Mouse (Mus musculus): ENCODE measurements around the gene Vmn2r111. TPM values are rescaled to one million over a fixed set of nuclear protein-coding genes. Genes with fewer than 3 reads are reported as not detected.
"Not testable (repeated sequence)": the region's sequence is repeated elsewhere in the genome, so short reads cannot be mapped to it uniquely, and the experiment has no call there.

Vmn2r111 gene
- not detected in 2 replicates for polyA plus RNA-seq (2016; fragmentation: Nextera tagmentation; extraction: Ambion mirVana)

DNA sequence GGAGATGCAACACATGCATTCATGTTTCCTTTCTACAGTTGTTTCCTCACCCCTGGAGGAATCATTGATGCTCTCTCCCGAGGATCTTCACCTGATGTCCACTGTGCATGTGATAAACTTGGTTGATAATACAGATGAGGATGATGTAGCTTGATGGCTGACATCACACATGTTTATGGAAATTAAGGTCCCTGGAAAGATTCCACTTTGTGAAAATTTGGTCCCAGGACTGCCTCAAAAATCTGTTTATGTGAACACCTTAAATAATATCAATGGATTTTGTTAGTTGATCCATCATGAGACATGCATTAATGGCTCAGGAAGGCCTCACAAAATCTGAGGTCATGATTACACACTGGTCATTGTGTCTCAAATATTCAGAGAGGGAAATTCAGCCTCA lies at the start of gene Vmn2r111:
TSS of gene Vmn2r111 (minus strand) at position 101 of the 400 bp plus-strand sequence.
- WGBS: 58% methylated on average over 1 of the region's 1 CpGs
- not testable (repeated sequence) for H3K9me3 ChIP-seq; H3K4me3 ChIP-seq; DNase-seq (ENCODE audit: low spot score); H3K27ac ChIP-seq; H3K36me3 ChIP-seq; H3K4me1 ChIP-seq; H3K27me3 ChIP-seq (ENCODE audit: insufficient read depth, poor library complexity, severe bottlenecking)

DNA sequence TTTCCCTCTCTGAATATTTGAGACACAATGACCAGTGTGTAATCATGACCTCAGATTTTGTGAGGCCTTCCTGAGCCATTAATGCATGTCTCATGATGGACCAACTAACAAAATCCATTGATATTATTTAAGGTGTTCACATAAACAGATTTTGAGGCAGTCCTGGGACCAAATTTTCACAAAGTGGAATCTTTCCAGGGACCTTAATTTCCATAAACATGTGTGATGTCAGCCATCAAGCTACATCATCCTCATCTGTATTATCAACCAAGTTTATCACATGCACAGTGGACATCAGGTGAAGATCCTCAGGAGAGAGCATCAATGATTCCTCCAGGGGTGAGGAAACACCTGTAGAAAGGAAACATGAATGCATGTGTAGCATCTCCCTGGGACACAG lies 27.4 kb upstream of the Vmn2r111 start, which contains the start of gene Vmn2r112:
TSS of gene Vmn2r112 (plus strand) at position 301 of the 400 bp plus-strand sequence.
- not testable (repeated sequence) for H3K36me3 ChIP-seq; H3K9me3 ChIP-seq; DNase-seq (ENCODE audit: low spot score); H3K27me3 ChIP-seq (ENCODE audit: insufficient read depth, poor library complexity, severe bottlenecking); H3K4me1 ChIP-seq; H3K27ac ChIP-seq; H3K4me3 ChIP-seq

DNA sequence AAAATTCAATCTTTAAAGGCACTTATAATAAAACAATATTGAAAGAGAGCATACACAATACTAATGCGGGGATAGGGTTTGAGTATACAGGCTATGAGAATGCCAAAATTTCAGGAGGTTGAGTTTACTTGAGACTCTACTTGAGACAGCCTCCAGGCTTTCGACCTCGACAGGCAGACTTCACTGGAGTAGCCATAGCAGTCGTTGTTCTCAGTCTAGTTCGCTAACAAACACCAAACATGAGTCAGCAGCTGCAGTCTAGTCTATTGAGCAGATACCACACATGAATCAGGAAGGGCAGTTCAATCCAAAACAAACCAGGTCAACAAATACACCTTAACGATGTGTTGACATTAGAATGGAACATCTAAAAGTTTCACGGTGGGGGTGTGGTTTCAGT lies 52.8 kb downstream of the Vmn2r111 start:
- H3K27me3 ChIP-seq (ENCODE audit: insufficient read depth, poor library complexity, severe bottlenecking); H3K4me3 ChIP-seq; H3K9me3 ChIP-seq; H3K4me1 ChIP-seq; H3K36me3 ChIP-seq; H3K27ac ChIP-seq; DNase-seq (ENCODE audit: low spot score): not testable (repeated sequence)
- 79% methylated on average over 7 of the region's 7 CpGs for WGBS

DNA sequence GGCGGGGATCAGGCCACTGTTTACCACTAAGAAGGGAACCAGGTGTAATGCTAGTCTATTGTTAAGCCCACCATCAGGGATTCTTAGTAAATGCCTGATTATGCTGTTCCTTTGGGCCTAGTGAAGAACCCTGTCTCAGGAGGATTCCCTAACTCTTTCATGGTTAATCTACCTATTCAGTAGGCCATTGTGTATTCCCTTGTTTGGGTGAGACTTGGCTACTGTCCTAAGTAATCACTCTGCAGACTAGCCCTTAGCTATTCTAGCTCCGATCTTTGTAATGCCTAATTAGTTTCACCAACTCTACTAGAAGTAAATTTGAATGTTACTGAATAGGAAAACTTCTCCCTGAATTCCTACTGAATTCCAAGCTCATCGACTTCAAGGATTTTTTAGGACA lies 53.2 kb downstream of the Vmn2r111 start:
- not testable (repeated sequence) for DNase-seq (ENCODE audit: low spot score); H3K36me3 ChIP-seq; H3K4me3 ChIP-seq; H3K9me3 ChIP-seq; H3K27me3 ChIP-seq (ENCODE audit: insufficient read depth, poor library complexity, severe bottlenecking); H3K4me1 ChIP-seq; H3K27ac ChIP-seq
- WGBS: 69% methylated on average over 3 of the region's 3 CpGs

DNA sequence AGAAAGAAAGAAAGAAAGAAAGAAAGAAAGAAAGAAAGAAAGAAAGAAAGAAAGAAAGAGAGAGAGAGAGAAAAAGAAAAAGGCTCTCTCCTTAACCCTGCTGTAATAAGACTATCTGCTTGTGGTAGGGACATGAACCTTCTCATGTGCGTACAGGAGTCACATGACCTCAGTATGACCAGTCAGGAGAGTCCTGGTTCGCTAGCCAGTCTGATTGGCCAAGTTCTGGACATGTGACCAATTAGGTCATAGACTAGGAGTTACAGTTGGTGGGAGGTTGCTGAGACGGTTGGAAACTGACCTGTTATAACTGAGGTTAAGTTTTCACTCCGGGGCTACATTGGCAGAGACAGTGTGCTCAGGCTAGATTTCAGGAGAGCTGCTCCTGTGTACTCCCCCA lies 76.2 kb downstream of the Vmn2r111 start:
- Histone ChIP-seq H3K27ac (no peak overlapping the region), H3K4me1 (no peaks in the 10 kb centered on the region), H3K27me3 (ENCODE audit: insufficient read depth, poor library complexity, severe bottlenecking) (no peaks in the 10 kb centered on the region), H3K9me3 (peaks cover 3% of the 10 kb centered on the region; the same call in 1 of the 2 replicates), H3K36me3 (no peaks in the 10 kb centered on the region), H3K4me3 (no peak overlapping the region)
- 70% methylated on average over 4 of the region's 4 CpGs for WGBS
- DNase-seq (ENCODE audit: low spot score): no peak

Other genes with a start within 250 kb of the Vmn2r111 start
- gene Zfp944, start 212.1 kb downstream of the Vmn2r111 start, polyA plus RNA-seq (2016; fragmentation: Nextera tagmentation; extraction: Ambion mirVana): 8.8 and 10.2 TPM in 2 replicates
- 5.8 and 6.6 TPM in 2 replicates for gene Zfp758, start 212.0 kb downstream of the Vmn2r111 start, polyA plus RNA-seq (2016; fragmentation: Nextera tagmentation; extraction: Ambion mirVana)
- 13.0 and 13.1 TPM in 2 replicates for gene Zfp946, start 149.3 kb downstream of the Vmn2r111 start, polyA plus RNA-seq (2016; fragmentation: Nextera tagmentation; extraction: Ambion mirVana)
- gene Vmn2r112, start 27.5 kb upstream of the Vmn2r111 start, polyA plus RNA-seq (2016; fragmentation: Nextera tagmentation; extraction: Ambion mirVana): not detected in 2 replicates